Mouse (Mus musculus) heart, adult 10 weeks (tissue): ENCODE data around the gene Glt8d2. TPM values are rescaled to one million over a fixed set of nuclear protein-coding genes. Genes with fewer than 3 reads are reported as not detected.

ENCODE experiments used
- polyA plus RNA-seq: library from polyadenylated mRNA; stranded (reverse); fragments of 350-450 nt; fragmentation: Illumina TruSeq; extraction: RNeasy Lipid Tissue Mini Kit (QIAGEN cat#74804); gene quantifications from one replicate; pipeline ENCODE4 v1.2.3, GENCODE M21; 2014; ENCODE audit warnings: low read depth, low replicate concordance

Glt8d2 gene
- 2.4 TPM for polyA plus RNA-seq

GRCm38 (mm10) chr10:82690494-82690893 is at the start of gene Glt8d2:
Gene Glt8d2 (minus strand): TSS chr10:82690650.

GRCm38 (mm10) chr10:82695956-82696355 is 5.5 kb upstream of the Glt8d2 start, which contains the start of gene Hcfc2:
Gene Hcfc2 (plus strand): TSS chr10:82696160.

GRCm38 (mm10) chr10:82629586-82630255 is 60.7 kb downstream of the Glt8d2 start, which contains the start of gene Tdg:
Gene Tdg (plus strand): TSS chr10:82629828.

GRCm38 (mm10) chr10:82622671-82623552 is 67.5 kb downstream of the Glt8d2 start, which contains the start of gene 1190007I07Rik:
Gene 1190007I07Rik (minus strand): TSS chr10:82623228.

Other genes starting within 250 kb of the Glt8d2 start
- gene Gm1553, start 198.0 kb downstream of the Glt8d2 start, polyA plus RNA-seq, result not detected
- 41.5 TPM for gene 1190007I07Rik, start 67.4 kb downstream of the Glt8d2 start, polyA plus RNA-seq
- 17.2 TPM for gene Tdg, start 60.8 kb downstream of the Glt8d2 start, polyA plus RNA-seq
- gene Hcfc2, start 5.5 kb upstream of the Glt8d2 start, polyA plus RNA-seq, result 24.9 TPM
- gene Nfyb, start 73.5 kb upstream of the Glt8d2 start, polyA plus RNA-seq, result 13.9 TPM
- gene Txnrd1, start 143.3 kb upstream of the Glt8d2 start, polyA plus RNA-seq, result 48.7 TPM
- gene Eid3, start 176.0 kb upstream of the Glt8d2 start, polyA plus RNA-seq, result not detected